Mouse (Mus musculus) T-helper 17 cell (primary cell): ENCODE data around the gene Sdhc.
"Not testable (repeated sequence)": the region's sequence is repeated elsewhere in the genome, so short reads cannot be mapped to it uniquely, and the experiment has no call there.

Experiments used
- in situ Hi-C, 2 experiments: fragments of 300-600 bp; cut with MboI, MseI; formaldehyde crosslinking; loops; 1 replicate in 1 of 2; 2 replicates in 1 of 2; pipeline ENCODE4 v1.15.1; 2025; ENCODE audit warnings: high pct_unique_total_duplicates in 2 of 2

Sdhc gene

DNA sequence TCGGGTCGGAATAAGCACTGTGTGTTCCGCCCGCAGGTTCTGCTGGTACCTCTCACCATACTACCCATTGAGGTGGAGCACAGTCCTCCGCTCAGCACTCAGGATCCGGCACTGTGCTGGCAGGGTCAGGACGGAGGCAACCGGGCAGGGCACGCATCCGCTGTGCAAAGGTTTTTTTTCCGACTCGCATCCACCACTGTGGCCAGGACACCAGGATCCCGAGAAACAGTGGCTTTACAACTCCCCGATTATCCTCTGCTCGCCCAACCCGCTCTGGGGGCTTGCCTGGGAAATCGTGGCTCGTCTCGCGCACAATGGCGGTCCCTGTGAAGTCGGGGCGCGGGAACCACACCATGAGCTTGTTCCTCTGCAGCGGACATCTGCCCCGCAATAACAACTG lies 64.7 kb downstream of the Sdhc start:
- in situ Hi-C loops, result no loop called here

DNA sequence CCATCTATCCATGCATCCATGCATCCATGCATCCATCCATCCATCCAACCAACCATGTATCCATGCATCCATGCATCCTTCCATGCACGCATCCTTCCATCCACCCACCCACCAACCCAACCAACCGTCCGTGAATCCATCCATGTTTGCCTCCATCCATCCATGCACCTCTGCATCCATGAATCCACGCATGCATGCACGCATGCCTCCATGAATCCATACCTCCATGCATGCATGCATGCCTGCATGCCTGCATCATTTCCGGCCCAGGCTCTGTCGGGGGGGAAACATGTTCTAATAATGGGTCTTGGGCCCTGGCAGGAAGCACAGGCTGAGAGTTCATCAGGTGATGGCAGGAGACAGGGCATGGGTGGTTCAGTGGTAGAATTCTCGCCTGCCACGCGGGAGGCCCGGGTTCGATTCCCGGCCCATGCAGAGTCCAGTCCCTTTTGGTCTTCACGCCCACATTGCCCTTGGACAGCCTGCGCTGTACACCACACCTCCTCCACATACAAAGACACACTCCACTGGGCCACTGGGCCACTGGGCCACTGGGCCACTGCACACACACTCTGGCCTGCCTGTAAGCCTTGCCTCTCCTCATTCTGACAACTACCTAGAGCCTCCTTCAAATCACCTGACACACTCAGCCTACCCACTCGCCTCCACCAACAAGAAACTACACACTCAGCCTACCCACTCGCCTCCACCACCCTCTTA lies 68.7 kb downstream of the Sdhc start:
- in situ Hi-C loops, result not testable (repeated sequence)

DNA sequence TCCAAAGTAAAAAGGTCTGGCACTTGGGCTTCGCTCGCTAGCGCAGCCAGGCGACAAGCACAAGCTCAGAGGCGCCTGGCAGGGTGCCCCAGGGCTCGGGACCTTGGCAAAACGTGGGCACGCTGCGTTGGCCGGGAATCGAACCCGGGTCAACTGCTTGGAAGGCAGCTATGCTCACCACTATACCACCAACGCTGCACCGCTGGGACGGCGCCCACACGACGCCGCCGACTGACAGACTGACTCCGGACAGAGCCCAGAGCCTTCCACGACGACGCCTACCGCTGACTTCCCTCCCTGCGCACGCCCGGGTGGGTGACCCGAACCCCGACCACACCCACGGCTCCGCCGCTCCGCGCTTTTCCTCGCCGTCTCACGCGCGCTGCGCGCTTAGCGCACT lies 70.6 kb downstream of the Sdhc start:
- in situ Hi-C loops, result loop anchor here (5.0 kb wide), 2 partner anchors 38 to 178 kb away; no protein-coding TSS in a partner anchor

DNA sequence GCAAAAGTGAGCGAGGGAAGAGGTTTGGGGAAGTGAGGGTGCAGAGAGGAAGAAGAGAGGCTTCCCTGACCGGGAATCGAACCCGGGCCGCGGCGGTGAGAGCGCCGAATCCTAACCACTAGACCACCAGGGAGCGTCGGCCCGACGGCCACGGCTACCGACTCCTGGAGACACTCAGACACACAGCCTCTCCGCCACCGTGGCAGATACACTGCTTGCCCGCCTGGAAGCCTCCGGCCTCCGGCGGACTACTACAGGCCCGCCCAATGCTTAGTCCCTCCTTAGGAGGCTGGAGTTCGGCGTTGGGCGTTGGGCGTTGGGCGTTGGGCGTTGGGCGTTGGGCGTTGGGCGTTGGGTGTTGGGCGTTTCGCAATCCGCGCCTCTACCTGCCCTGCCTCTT lies 71.1 kb downstream of the Sdhc start:
- in situ Hi-C loops, result loop anchor here (5.0 kb wide), 2 partner anchors 37 to 177 kb away; no protein-coding TSS in a partner anchor

DNA sequence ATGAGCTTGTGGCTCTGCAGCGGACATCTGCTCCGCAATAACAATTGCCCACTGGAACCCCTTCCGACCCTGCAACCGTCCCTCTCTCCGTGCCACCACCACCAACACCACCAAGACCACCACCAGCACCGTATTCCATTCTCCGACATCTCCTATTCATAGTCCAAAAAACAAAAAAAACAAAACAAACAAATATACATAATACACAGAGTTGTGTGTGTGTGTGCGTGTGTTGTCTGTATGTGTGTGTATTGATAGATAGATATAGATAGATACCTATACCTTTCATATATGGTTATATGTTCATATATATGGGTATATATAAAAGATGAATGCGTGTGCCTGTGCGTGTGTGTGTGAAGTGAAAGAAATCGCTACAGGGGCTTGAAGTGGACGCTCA lies 72.0 kb downstream of the Sdhc start:
- in situ Hi-C loops, result loop anchor here (5.0 kb wide), 2 partner anchors 36 to 176 kb away; no protein-coding TSS in a partner anchor

DNA sequence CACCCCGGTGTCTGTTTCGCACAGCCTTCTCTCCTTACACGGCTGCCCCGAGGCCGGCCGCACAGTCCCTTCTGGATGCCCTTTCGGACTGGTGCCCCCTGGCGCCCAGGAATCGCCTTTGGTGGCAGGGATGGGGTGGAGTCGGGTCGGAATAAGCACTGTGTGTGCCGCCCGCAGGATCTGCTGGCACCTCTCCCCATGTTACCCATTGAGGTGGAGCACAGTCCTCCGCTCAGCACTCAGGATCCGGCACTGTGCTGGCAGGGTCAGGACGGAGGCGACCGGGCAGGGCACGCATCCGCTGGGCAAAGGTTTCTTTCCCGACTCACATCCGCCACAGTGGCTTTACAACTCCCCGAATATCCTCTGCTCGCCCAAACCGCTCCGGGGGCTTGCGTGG lies 72.4 kb downstream of the Sdhc start:
- in situ Hi-C loops, result loop anchor here (5.0 kb wide), 2 partner anchors 36 to 176 kb away; no protein-coding TSS in a partner anchor

DNA sequence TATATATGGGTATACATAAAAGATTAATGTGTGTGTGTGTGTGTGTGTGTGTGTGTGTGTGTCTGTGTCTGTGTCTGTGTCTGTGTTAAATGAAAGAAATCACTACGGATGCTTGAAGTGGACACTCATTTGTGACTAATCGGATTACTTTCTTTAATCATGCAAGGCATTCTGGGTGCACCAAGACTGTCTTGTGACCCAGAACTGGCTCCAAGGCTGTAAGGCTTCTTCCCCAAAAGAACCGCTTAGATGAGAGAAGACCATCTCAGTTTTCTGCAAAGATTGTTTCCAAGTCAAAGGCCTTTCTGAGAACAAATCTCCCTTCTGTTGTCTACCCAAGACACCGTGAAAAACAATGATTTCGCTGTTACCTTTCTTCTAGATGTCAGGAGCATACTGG lies 73.2 kb downstream of the Sdhc start:
- in situ Hi-C loops, result loop anchor here (5.0 kb wide), 2 partner anchors 35 to 175 kb away; no protein-coding TSS in a partner anchor
